Mouse (Mus musculus) liver, embryonic 14.5 days (tissue): ENCODE measurements at regions not wholly inside any gene's neighbourhood (a gene's known extent, or its start where the extent isn't known, plus 50 kb on each side); places are given as distances from the start of the nearest gene placed in this dataset.

Source experiments
- ATAC-seq: fragments of 200-750 bp; cut with Nextera tagmentation; 2 replicates; pipeline ENCODE4 v1.8.0; 2017; ENCODE audit warnings: moderate number of reproducible peaks, mild to moderate bottlenecking, moderate library complexity; ENCODE audit not compliant: insufficient read depth
- DNase-seq, 3 experiments: peaks; one replicate each; pipeline ENCODE4 v3.0.0-alpha.2; 2012 to 2013; ENCODE audit warnings: low read depth in 3 of 3, low spot score in 3 of 3
- H3K27ac ChIP-seq: fragments of 300-500 bp; sonication (generic); 2 replicates; pipeline ENCODE4 v1.5.1; 2014; ENCODE audit warnings: moderate library complexity, mild to moderate bottlenecking, control low read depth, inconsistent platforms
- H3K27me3 ChIP-seq: fragments of 300-500 bp; sonication (generic); 2 replicates; pipeline ENCODE4 v1.6.1; 2014; ENCODE audit warnings: mild to moderate bottlenecking, low read length, moderate library complexity; ENCODE audit not compliant: control insufficient read depth, insufficient read depth
- H3K36me3 ChIP-seq: fragments of 300-500 bp; sonication (generic); replicated peaks from 2 replicates; pipeline ENCODE4 v1.6.1; 2014; ENCODE audit warnings: low read depth; ENCODE audit not compliant: control insufficient read depth, insufficient read depth
- H3K4me1 ChIP-seq, 2 experiments: fragments of 200-500 bp in 1 of 2; fragments of 300-500 bp in 1 of 2; sonication (generic) in 1 of 2; replicated peaks; 2 replicates each; pipeline ENCODE4 v1.6.1; 2012 to 2014; ENCODE audit warnings: antibody characterized with exemption in 1 of 2, inconsistent platforms in 1 of 2, low read length in 1 of 2; ENCODE audit not compliant: control insufficient read depth in 2 of 2, insufficient read depth in 2 of 2
- H3K4me2 ChIP-seq: fragments of 300-500 bp; sonication (generic); 2 replicates; pipeline ENCODE4 v1.6.1; 2014; ENCODE audit warnings: low read depth, mild to moderate bottlenecking, control low read depth, moderate library complexity
- H3K4me3 ChIP-seq, 2 experiments: fragments of 200-500 bp in 1 of 2; fragments of 300-500 bp in 1 of 2; sonication (generic) in 1 of 2; 2 replicates each; pipeline ENCODE4 v1.5.1; 2012 to 2014; ENCODE audit warnings: low read depth in 2 of 2, low read length in 2 of 2, mild to moderate bottlenecking in 2 of 2, control low read depth in 1 of 2, inconsistent platforms in 1 of 2, moderate library complexity in 1 of 2; ENCODE audit not compliant: insufficient read depth in 1 of 2
- H3K9ac ChIP-seq: fragments of 300-500 bp; sonication (generic); replicated peaks from 2 replicates; pipeline ENCODE4 v1.6.1; 2014; ENCODE audit warnings: mild to moderate bottlenecking, control low read depth, moderate library complexity
- H3K9me3 ChIP-seq: fragments of 300-500 bp; sonication (generic); 2 replicates; pipeline ENCODE4 v1.6.1; 2016; ENCODE audit warnings: low read length, mixed read lengths; ENCODE audit not compliant: control insufficient read depth
- CTCF ChIP-seq: IDR thresholded peaks from 2 replicates; pipeline ENCODE4 v1.5.1; 2016; ENCODE audit warnings: antibody characterized with exemption, low read depth, control low read depth
- EP300 ChIP-seq: IDR thresholded peaks from 2 replicates; pipeline ENCODE4 v1.6.1; 2016; ENCODE audit warnings: antibody characterized with exemption, low read depth
- WGBS: fragments of 180-500 bp; shearing (Covaris S2); extraction: QIAGEN DNeasy Blood & Tissue Kit; methylation state at CpG from one replicate; pipeline ENCODE4 v1.1.7; 2014; ENCODE audit not compliant: insufficient replicate concordance; 5-methylcytosine and 5-hydroxymethylcytosine counted together

DNA sequence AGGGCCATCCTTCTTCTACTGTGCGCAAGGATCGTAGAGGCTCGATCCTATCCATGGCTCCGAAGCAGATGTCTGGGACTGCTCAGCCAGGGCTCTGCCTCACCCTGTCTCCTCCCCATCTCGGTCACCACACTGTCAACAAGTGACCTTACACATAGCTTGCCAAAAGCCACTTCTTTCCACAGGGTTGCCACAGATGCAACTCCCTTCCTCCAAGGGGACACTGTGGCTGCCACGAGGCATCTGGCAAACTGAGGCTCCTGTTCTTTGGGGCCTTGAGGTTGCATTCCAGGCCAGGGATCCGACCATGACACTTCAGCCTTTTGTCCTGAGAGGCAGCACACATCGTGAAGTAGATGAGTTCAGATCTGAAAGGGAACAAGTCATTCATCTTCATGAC, 112.5 kb upstream of the Irf2bp2 start:
- Histone ChIP-seq H3K4me3 (no peak overlapping the region), H3K27me3 (no peaks in the 10 kb centered on the region), H3K9ac (no peak overlapping the region), H3K9me3 (no peaks in the 10 kb centered on the region), H3K4me1 (peaks cover 0 to 8% of the 10 kb centered on the region in 2 experiments; a peak in 2 of 4 replicates), H3K36me3 (no peaks in the 10 kb centered on the region), H3K4me2 (no peak overlapping the region), H3K27ac (no peak overlapping the region)
- WGBS = 69% methylated on average over 8 of the region's 8 CpGs
- ATAC-seq = no peak
- TF ChIP-seq EP300 = no peak
- no peak for TF ChIP-seq CTCF
- no peak for DNase-seq

DNA sequence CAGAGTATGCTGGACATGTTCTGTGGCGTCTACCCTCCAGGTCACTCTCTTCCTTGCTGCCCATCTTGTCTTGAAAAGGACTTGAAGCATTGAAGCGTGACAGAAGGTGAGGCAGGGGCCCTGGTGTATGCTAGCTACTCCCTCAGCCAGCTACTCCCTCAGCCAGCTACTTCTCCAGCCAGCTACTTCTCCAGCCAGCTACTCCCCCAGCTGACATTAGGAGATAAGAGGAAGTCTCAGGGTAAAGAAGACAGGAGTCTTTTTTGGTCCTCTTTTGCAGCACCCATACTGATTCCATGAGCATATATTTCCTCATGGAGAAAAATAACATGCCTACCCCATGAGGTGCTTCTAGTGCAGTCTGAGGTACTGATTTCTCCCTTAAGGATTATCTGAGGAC, 111.6 kb upstream of the Irf2bp2 start:
- H3K27ac ChIP-seq = no peak overlapping the region
- H3K9ac ChIP-seq = no peak overlapping the region
- no peak overlapping the region for H3K4me2 ChIP-seq
- no peaks in the 10 kb centered on the region for H3K36me3 ChIP-seq
- H3K9me3 ChIP-seq = no peaks in the 10 kb centered on the region
- H3K4me1 ChIP-seq = peaks cover 0 to 8% of the 10 kb centered on the region in 2 experiments; a peak in 2 of 4 replicates
- no peak overlapping the region for H3K4me3 ChIP-seq
- H3K27me3 ChIP-seq = no peaks in the 10 kb centered on the region
- WGBS = 63% methylated on average over 2 of the region's 2 CpGs
- TF ChIP-seq CTCF (no peak), EP300 (no peak)
- no peak for ATAC-seq
- no peak for DNase-seq

DNA sequence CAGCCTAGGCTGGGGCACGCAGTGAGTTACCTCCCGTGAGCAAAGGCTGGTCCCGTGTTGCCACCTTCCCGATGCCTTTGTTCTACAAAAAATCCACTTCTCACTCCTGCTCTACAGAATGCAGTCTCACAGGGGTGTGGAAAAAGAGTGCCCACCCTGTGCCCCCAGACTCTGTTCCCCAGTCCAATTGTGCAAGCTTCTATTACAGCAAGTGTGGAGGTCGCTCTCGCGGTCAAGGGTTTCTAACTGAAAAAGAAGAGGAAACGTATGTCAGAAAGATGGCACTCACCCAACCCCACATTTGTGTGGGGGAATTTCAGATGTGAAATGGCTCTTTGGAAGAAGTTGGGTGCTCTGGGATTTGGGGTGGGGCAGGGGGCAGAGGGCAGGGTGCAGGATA, 110.9 kb upstream of the Irf2bp2 start:
- H3K27me3 ChIP-seq = no peaks in the 10 kb centered on the region
- no peak overlapping the region for H3K9ac ChIP-seq
- H3K4me2 ChIP-seq = no peak overlapping the region
- H3K36me3 ChIP-seq = no peaks in the 10 kb centered on the region
- TF ChIP-seq EP300 = no peak
- no peak for TF ChIP-seq CTCF
- H3K4me1 ChIP-seq = peaks cover 0 to 8% of the 10 kb centered on the region in 2 experiments; a peak in 2 of 4 replicates
- ATAC-seq (no peak), DNase-seq (no peak)
- H3K9me3 ChIP-seq = no peaks in the 10 kb centered on the region
- WGBS = 70% methylated on average over 8 of the region's 8 CpGs
- no peak overlapping the region for H3K27ac ChIP-seq
- no peak overlapping the region for H3K4me3 ChIP-seq

DNA sequence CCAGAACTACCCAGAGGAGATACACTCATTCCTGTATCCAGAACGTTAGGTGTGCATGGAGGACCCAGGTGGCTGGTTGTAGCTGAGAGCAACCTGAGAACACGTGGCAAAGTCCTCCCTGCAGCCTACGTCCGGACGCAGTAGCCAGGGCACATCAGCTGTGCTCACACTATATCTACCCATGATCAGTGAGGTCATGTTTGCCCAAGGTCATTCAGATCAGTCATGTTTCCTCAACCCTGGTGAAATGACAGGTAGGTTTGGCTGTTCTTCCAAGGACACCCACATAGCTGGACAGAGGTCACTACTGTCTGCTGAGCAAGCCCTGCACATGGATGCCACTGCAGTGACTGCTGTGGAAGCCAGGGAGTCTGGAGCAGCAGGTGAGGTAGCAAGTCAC, 109.8 kb upstream of the Irf2bp2 start:
- Histone ChIP-seq H3K4me2 (no peak overlapping the region), H3K36me3 (no peaks in the 10 kb centered on the region), H3K9me3 (no peaks in the 10 kb centered on the region), H3K4me3 (no peak overlapping the region), H3K27me3 (no peaks in the 10 kb centered on the region), H3K4me1 (peaks cover 0 to 8% of the 10 kb centered on the region in 2 experiments; a peak in 2 of 4 replicates), H3K27ac (no peak overlapping the region), H3K9ac (no peak overlapping the region)
- TF ChIP-seq EP300 = no peak
- TF ChIP-seq CTCF = no peak
- DNase-seq (no peak), ATAC-seq (peak; percentile 39)
- 63% methylated on average over 5 of the region's 5 CpGs for WGBS

DNA sequence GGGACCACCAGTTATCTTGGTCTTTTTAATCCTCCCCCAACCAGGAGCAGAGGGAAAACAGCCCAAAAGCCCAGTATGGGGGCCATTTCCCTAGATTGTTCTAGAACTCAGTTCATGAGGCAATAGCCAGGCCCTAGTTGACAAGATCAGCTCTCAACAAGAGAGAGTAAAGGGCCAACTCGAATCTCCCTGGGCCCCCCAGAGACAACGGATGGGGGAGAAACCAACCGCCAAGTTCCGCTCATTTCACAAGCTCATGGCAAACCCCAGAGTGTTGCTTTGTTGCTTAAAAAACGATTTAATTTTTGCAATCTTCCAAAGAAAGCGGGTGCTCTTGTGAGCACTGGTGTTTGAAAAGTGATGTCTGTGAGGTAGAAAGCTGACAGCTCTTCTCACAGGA, 108.5 kb upstream of the Irf2bp2 start:
- Histone ChIP-seq H3K27ac (no peak overlapping the region), H3K9me3 (no peaks in the 10 kb centered on the region), H3K36me3 (no peaks in the 10 kb centered on the region), H3K9ac (no peak overlapping the region), H3K4me1 (peaks cover 0 to 8% of the 10 kb centered on the region in 2 experiments; a peak in 2 of 4 replicates), H3K4me3 (no peak overlapping the region), H3K27me3 (no peaks in the 10 kb centered on the region), H3K4me2 (no peak overlapping the region)
- no peak for ATAC-seq
- TF ChIP-seq CTCF (no peak), EP300 (no peak)
- 58% methylated on average over 6 of the region's 6 CpGs for WGBS
- no peak for DNase-seq
